Mouse (Mus musculus) thymus, adult 2 months (tissue): ENCODE measurements around the gene Bcl2l13.

ENCODE experiments used
- CTCF ChIP-seq: fragments of 200-500 bp; IDR thresholded peaks from 2 replicates; pipeline ENCODE4 v1.5.1; 2012; ENCODE audit warnings: mild to moderate bottlenecking, control low read depth, low read length, moderate library complexity, borderline replicate concordance; ENCODE audit not compliant: control insufficient read depth, poor library complexity, insufficient read depth; ENCODE audit errors: extremely low read depth
- POLR2A ChIP-seq: fragments of 200-500 bp; IDR thresholded peaks from 2 replicates; pipeline ENCODE4 v1.6.1; 2012; ENCODE audit warnings: mild to moderate bottlenecking, low read length, control low read depth, moderate library complexity; ENCODE audit not compliant: control insufficient read depth, poor library complexity, insufficient read depth; ENCODE audit errors: extremely low read depth

- TF ChIP-seq POLR2A (no peak), CTCF (no peak)
Measured at GRCm38 (mm10) chr6:120916074-120916971, 80.3 kb downstream of the Bcl2l13 start, which contains the start of gene Bid.
